Mouse (Mus musculus) urinary bladder, postnatal 25 days (tissue): ENCODE data around the gene Mrgprb8.
"Not testable (repeated sequence)": the region's sequence is repeated elsewhere in the genome, so short reads cannot be mapped to it uniquely, and the experiment has no call there.

ENCODE experiments used
- DNase-seq: peaks from one replicate; pipeline ENCODE4 v3.0.0; 2022; ENCODE audit warnings: low spot score

The Mrgprb8 gene

DNA sequence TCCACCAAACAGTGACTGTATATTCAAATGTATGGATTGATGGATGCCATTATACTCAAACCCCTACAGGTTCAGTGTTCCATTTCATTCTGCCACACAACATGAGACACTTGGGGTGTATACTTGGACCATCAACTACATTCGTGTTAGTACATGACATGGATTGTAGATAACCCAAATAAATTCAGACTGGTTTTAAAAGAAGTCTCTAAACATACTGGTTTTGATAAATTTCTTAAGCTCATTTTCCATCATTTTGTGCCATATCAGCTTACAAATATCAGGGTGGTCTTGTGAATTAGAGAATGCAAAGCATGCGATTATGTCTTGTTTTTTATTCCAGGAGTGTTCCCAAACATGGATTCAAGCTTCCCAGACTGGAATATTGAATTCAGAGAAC lies at the start of gene Mrgprb8:
Gene Mrgprb8 (plus strand): TSS at position 301 of the 400 bp plus-strand sequence.
- DNase-seq: no peak

- not testable (repeated sequence) for DNase-seq
These were observed 47.6 kb downstream of the Mrgprb8 start for GRCm38 (mm10) chr7:48435936-48436335.

DNA sequence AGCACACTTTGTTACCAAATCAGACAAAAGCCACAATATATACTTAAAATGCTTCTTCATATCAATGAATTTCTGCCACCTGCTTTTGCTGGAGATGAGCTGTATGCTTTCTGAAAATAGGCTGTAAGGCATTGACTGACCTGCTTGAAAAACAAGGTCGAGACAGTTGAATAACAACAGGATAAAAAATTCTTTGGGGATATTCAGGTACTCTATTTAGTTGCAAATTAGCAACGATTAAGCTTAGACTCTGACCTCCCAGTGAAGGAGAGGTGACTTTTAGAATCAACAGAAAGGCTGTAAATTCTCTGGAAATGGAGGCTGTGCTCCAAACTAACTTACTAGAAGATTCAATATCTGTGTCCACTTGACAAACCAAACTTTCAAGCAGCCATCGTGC lies 48.3 kb downstream of the Mrgprb8 start:
- DNase-seq: no peak
